Mouse (Mus musculus) liver, embryonic 12.5 days (tissue): ENCODE measurements around the gene Idua. TPM values are rescaled to one million over a fixed set of nuclear protein-coding genes. Genes with fewer than 3 reads are reported as not detected.

ENCODE experiments used
- ATAC-seq: fragments of 200-750 bp; cut with Nextera tagmentation; 2 replicates; pipeline ENCODE4 v1.8.0; 2017; ENCODE audit warnings: moderate number of reproducible peaks, mild to moderate bottlenecking, moderate library complexity
- H3K27ac ChIP-seq: fragments of 300-500 bp; sonication (generic); 2 replicates; pipeline ENCODE4 v1.5.1; 2016; ENCODE audit warnings: mild to moderate bottlenecking
- H3K27me3 ChIP-seq: fragments of 300-500 bp; sonication (generic); replicated peaks from 2 replicates; pipeline ENCODE4 v1.6.1; 2016; ENCODE audit warnings: mild to moderate bottlenecking, moderate library complexity
- H3K36me3 ChIP-seq: fragments of 300-500 bp; sonication (generic); 2 replicates; pipeline ENCODE4 v1.6.1; 2016; ENCODE audit warnings: mild to moderate bottlenecking, moderate library complexity
- H3K4me1 ChIP-seq: fragments of 300-500 bp; sonication (generic); 2 replicates; pipeline ENCODE4 v1.6.1; 2016
- H3K4me2 ChIP-seq: fragments of 300-500 bp; sonication (generic); 2 replicates; pipeline ENCODE4 v1.6.1; 2016; ENCODE audit warnings: mild to moderate bottlenecking, moderate library complexity
- H3K4me3 ChIP-seq: fragments of 300-500 bp; sonication (generic); 2 replicates; pipeline ENCODE4 v1.5.1; 2016; ENCODE audit warnings: mild to moderate bottlenecking, moderate library complexity
- H3K9ac ChIP-seq: fragments of 300-500 bp; sonication (generic); 2 replicates; pipeline ENCODE4 v1.6.1; 2016; ENCODE audit warnings: mild to moderate bottlenecking, moderate library complexity
- H3K9me3 ChIP-seq: fragments of 300-500 bp; sonication (generic); replicated peaks from 2 replicates; pipeline ENCODE4 v1.6.1; 2016; ENCODE audit warnings: mild to moderate bottlenecking, moderate library complexity
- WGBS: fragments of 180-500 bp; shearing (Covaris S2); methylation state at CpG from one replicate; pipeline ENCODE4 v1.1.7; 2016; ENCODE audit not compliant: insufficient replicate concordance; 5-methylcytosine and 5-hydroxymethylcytosine counted together
- polyA plus RNA-seq: library from polyadenylated mRNA; unstranded; fragments of >200 nt; fragmentation: Nextera tagmentation; extraction: Ambion mirVana; gene quantifications from 2 replicates; pipeline ENCODE4 v1.2.1, GENCODE M21; 2016

Gene Idua
- polyA plus RNA-seq, 1 experiment from 2014 or later: 5.9 TPM

DNA sequence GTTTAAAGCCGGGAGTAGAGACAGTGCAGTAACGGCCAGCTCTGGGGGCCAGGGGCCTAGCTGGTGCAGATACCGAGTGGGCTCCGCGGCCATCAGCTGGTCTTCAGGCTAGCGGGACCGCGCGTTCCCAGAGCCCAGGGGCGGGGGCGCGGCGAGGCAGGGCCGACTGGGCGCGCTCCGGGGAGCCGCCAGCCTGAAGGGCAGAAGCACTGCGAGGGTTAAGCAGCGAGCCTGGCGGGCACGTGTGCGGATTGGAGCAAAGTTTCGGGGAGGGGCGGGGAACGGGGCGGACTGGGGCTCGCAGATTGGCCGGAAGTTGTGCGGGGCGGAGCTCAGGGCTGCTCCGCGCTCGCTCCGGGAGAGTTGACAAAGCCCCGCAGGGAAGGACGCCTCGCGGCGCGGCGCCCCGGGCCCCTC is 33.7 kb downstream of the Idua start:
- Histone ChIP-seq H3K27me3 (peaks cover 10% of the 10 kb centered on the region; the same call in 1 of the 2 replicates), H3K4me3 (peak overlapping the region; percentile 95), H3K9me3 (no peaks in the 10 kb centered on the region), H3K4me2 (peak overlapping the region; percentile 99), H3K9ac (peak overlapping the region; percentile 92), H3K27ac (peak overlapping the region; percentile 89), H3K4me1 (peaks cover 68% of the 10 kb centered on the region), H3K36me3 (0 out of 2 replicates have a peak, but pooled peaks cover 4% of the 10 kb centered on the region)
- under 1% methylated on average over 39 of the region's 43 CpGs for WGBS
- ATAC-seq: peak; percentile 94

GRCm38 (mm10) chr5:108694352-108695261 is 34.5 kb downstream of the Idua start:
- under 1% methylated on average over 72 of the region's 99 CpGs for WGBS
- ATAC-seq: peak; percentile 57
- H3K27ac ChIP-seq: peak overlapping the region; percentile 89
- peaks cover 75% of the 10 kb centered on the region for H3K4me1 ChIP-seq
- peak overlapping the region; percentile 92 for H3K9ac ChIP-seq
- H3K27me3 ChIP-seq: peaks cover 10% of the 10 kb centered on the region; the same call in 1 of the 2 replicates
- H3K36me3 ChIP-seq: 0 out of 2 replicates have a peak, but pooled peaks cover 4% of the 10 kb centered on the region
- no peaks in the 10 kb centered on the region for H3K9me3 ChIP-seq
- peak overlapping the region; percentile 95 for H3K4me3 ChIP-seq
- peak overlapping the region; percentile 99 for H3K4me2 ChIP-seq

DNA sequence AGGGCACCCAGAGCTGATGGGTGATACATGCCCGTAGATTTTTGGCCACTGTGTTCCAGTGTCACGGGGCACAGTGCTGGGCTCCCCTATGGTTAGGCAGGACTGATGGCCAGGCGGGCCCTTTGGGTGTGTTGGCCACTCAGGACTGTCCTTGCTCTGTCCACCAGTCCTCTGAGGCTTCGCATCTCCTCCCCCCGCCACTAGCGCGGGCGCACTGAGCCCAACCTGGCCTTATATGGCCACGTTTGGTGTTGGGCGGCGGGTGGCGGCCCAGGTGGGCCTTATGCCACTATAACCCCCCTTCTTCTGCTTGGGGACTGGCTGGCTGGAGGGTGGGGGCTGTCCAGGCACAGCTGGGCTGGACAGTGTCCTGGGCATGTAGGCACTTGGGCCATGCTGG is 35.7 kb downstream of the Idua start:
- Histone ChIP-seq H3K27ac (0 out of 2 replicates have a peak overlapping the region, but pooled peaks have one; percentile 89), H3K9me3 (no peaks in the 10 kb centered on the region), H3K36me3 (0 out of 2 replicates have a peak, but pooled peaks cover 4% of the 10 kb centered on the region), H3K4me2 (peak overlapping the region; percentile 99), H3K9ac (no peak overlapping the region), H3K27me3 (peaks cover 10% of the 10 kb centered on the region; the same call in 1 of the 2 replicates), H3K4me3 (peak overlapping the region; percentile 95; the same call in 1 of the 2 replicates), H3K4me1 (peaks cover 87% of the 10 kb centered on the region)
- 90% methylated on average over 12 of the region's 12 CpGs for WGBS
- ATAC-seq: no peak

- H3K4me3 ChIP-seq: no peak overlapping the region
- H3K9ac ChIP-seq: no peak overlapping the region
- ATAC-seq: no peak
- 0 out of 2 replicates have a peak, but pooled peaks cover 4% of the 10 kb centered on the region for H3K36me3 ChIP-seq
- peaks cover 91% of the 10 kb centered on the region for H3K4me1 ChIP-seq
- no peak overlapping the region for H3K4me2 ChIP-seq
- peaks cover 10% of the 10 kb centered on the region; the same call in 1 of the 2 replicates for H3K27me3 ChIP-seq
- 68% methylated on average over 3 of the region's 3 CpGs for WGBS
- no peaks in the 10 kb centered on the region for H3K9me3 ChIP-seq
- no peak overlapping the region for H3K27ac ChIP-seq
These were observed 36.4 kb downstream of the Idua start for GRCm38 (mm10) chr5:108696542-108696941.

DNA sequence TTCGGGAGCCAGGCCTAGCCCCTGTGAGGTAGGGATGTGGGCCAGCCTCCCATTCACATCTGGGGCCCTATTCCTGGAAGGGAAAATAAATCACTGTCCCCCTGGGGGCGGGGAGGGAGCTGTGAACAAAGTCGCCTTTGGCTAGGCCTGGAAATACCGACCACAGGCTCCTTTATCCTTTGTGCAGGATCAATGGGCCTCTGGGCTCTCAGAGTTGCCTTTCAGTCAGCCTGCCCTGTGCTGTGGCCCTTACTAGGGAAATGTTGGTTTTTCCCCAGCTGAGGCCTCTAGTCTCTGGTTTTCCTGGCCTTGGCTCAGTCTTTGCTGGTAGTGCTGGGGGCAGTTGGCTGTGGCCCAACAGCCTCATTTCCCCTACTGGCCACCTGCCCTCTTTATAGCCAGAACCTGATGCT is 37.2 kb downstream of the Idua start:
- Histone ChIP-seq H3K4me3 (no peak overlapping the region), H3K9me3 (no peaks in the 10 kb centered on the region), H3K4me2 (no peak overlapping the region), H3K36me3 (0 out of 2 replicates have a peak, but pooled peaks cover 4% of the 10 kb centered on the region), H3K9ac (no peak overlapping the region), H3K27ac (no peak overlapping the region), H3K27me3 (peaks cover 10% of the 10 kb centered on the region; the same call in 1 of the 2 replicates), H3K4me1 (peaks cover 87% of the 10 kb centered on the region)
- no peak for ATAC-seq
- WGBS: 67% methylated on average over 4 of the region's 4 CpGs

DNA sequence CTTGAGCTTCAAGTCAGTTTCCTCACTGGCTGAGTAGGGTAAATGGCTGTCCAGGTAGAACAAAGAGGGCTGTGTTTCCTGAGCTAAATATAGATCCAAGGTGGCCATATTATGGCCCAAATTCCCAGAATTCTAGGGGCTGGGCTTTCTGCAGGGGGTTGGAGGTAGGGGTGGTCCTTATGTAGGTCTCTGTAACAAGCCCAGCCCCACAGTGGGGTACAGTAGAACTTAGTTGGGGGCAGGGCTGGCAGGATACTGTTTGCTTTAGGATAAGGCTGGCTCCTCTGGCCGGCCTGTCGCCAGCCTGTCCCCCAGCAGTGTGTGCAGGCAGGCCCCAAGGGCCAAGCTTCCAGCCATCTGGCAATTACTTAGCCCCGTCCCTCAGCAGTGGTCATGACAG is 40.2 kb downstream of the Idua start:
- peak; percentile 31; the same call in 1 of the 2 replicates for ATAC-seq
- H3K36me3 ChIP-seq: peaks cover 27% of the 10 kb centered on the region
- no peaks in the 10 kb centered on the region for H3K27me3 ChIP-seq
- H3K4me3 ChIP-seq: no peak overlapping the region
- peak overlapping the region; percentile 53; the same call in 1 of the 2 replicates for H3K27ac ChIP-seq
- WGBS: 77% methylated on average over 3 of the region's 3 CpGs
- peaks cover 81% of the 10 kb centered on the region for H3K4me1 ChIP-seq
- H3K9me3 ChIP-seq: no peaks in the 10 kb centered on the region
- H3K4me2 ChIP-seq: no peak overlapping the region
- 0 out of 2 replicates have a peak overlapping the region, but pooled peaks have one; percentile 20 for H3K9ac ChIP-seq

GRCm38 (mm10) chr5:108701341-108702021 is 41.4 kb downstream of the Idua start:
- Histone ChIP-seq H3K4me1 (peaks cover 72% of the 10 kb centered on the region), H3K9ac (no peak overlapping the region), H3K36me3 (peaks cover 34% of the 10 kb centered on the region), H3K27ac (no peak overlapping the region), H3K27me3 (no peaks in the 10 kb centered on the region), H3K4me3 (no peak overlapping the region), H3K4me2 (no peak overlapping the region), H3K9me3 (no peaks in the 10 kb centered on the region)
- ATAC-seq: no peak
- 84% methylated on average over 10 of the region's 10 CpGs for WGBS

DNA sequence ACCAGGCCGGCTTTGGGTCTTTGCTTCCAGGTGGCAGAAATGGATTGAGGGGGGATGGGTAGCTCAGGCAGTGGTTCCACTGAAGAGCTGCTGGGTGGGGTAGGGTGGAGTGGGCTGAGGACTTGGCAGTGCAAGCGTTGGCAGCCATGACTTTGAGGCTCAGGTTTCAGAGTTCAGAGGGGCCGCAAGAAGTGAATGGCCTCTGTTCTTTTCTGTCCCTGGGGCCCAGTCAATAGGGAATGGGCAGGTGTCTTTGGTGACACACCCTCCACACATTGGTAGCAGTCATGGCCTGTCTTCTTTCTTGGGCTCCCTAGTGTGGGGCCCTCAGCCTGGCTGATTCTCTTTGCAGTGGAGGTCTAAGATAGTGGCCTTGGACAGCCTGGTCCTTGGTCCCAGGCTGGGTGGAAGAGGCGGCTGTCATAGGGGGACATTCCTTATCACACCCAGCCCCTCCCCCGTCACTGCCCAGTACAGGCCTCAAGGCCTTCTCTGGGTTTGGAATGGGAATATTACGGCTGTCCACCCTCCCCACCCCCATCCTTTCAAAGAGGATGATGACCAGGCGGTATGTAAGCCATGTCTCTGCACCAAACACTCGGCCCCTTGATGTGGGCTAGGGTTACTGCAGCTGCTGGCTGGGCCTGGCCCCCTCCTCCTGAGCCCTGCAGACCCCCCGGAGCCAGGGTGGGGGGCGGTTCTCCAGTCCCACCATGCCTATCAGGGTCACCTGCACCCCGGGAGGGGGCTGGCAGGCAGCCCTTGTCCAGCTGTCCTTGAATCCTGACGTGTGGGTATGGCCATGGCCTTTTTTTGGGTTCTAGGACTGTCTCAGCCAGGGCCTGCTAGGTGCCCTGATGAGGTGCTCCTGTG is 43.9 kb downstream of the Idua start:
- Histone ChIP-seq H3K4me2 (0 out of 2 replicates have a peak overlapping the region, but pooled peaks have one; percentile 0), H3K27me3 (no peaks in the 10 kb centered on the region), H3K27ac (peak overlapping the region; percentile 31; the same call in 1 of the 2 replicates), H3K4me3 (no peak overlapping the region), H3K4me1 (peaks cover 75% of the 10 kb centered on the region), H3K36me3 (peaks cover 49% of the 10 kb centered on the region), H3K9ac (no peak overlapping the region), H3K9me3 (no peaks in the 10 kb centered on the region)
- WGBS: 71% methylated on average over 12 of the region's 12 CpGs
- no peak for ATAC-seq

DNA sequence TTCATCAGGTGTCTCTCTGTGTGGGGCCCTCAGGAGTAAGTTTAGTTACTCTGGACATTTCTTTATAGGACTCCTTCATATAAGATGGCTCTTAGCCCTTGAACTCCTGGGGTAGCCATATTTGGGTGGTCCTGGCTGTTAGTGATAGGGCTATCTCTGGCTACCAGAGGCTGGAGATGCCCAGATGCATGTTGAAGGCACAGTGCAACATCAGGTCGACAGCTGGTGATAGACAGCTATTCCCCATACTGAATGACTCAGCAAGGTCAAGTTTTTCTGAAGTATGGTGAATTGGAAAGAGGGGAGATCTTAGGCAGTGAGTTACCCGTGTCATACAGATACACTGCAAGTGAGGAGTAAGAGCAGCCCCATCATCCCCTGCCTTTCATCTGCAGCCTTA is 47.6 kb downstream of the Idua start:
- Histone ChIP-seq H3K4me2 (peak overlapping the region; percentile 41), H3K27ac (peak overlapping the region; percentile 82), H3K4me1 (peaks cover 54% of the 10 kb centered on the region), H3K36me3 (peaks cover 49% of the 10 kb centered on the region), H3K9me3 (no peaks in the 10 kb centered on the region), H3K9ac (peak overlapping the region; percentile 49), H3K4me3 (no peak overlapping the region), H3K27me3 (no peaks in the 10 kb centered on the region)
- 23% methylated on average over 2 of the region's 2 CpGs for WGBS
- ATAC-seq: peak; percentile 81

DNA sequence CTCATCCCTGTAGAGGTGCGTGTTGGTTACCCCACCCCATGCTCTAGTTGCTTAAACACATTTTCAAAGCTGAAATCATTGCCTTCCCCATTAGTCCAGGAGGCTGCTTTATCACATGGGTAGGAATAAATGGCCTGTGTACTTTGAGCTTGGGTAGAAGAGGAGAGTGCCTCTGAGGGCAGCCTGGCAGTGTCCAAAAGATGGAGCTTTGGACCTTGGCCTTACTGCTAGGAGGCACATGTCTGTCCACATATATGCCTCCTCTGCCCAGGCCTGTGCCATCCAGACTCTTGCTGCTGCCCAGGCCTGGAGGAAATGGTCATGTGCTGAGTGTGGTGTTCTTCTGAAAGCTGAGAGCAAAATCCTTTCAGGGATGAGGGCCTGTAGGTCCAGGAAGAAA is 48.3 kb downstream of the Idua start:
- H3K27me3 ChIP-seq: no peaks in the 10 kb centered on the region
- no peak for ATAC-seq
- H3K4me3 ChIP-seq: no peak overlapping the region
- peaks cover 44% of the 10 kb centered on the region for H3K36me3 ChIP-seq
- peak overlapping the region; percentile 41 for H3K4me2 ChIP-seq
- peak overlapping the region; percentile 49 for H3K9ac ChIP-seq
- H3K4me1 ChIP-seq: peaks cover 49% of the 10 kb centered on the region
- WGBS: 81% methylated on average over 1 of the region's 1 CpGs
- peak overlapping the region; percentile 82 for H3K27ac ChIP-seq
- no peaks in the 10 kb centered on the region for H3K9me3 ChIP-seq
